Mouse (Mus musculus): ENCODE measurements around the gene 2010111I01Rik. TPM values are rescaled to one million over a fixed set of nuclear protein-coding genes. Genes with fewer than 3 reads are reported as not detected.
A peak's percentile ranks its signal among the peaks of the same experiment; 100 is the strongest.

The 2010111I01Rik gene
- total and polyA plus RNA-seq, 2 experiments from 2014 or later, result 107 to 149 TPM

GRCm38 (mm10) chr13:63241665-63242064 lies 277.0 kb downstream of the 2010111I01Rik start:
- ATAC-seq (ENCODE audit: insufficient read depth, low read depth), result no peak
- 59% methylated on average over 3 of the region's 3 CpGs for WGBS
- no peak for DNase-seq (ENCODE audit: low spot score)

GRCm38 (mm10) chr13:63242401-63243192 lies 277.9 kb downstream of the 2010111I01Rik start:
- 22% methylated on average over 10 of the region's 10 CpGs for WGBS
- peak overlapping the region; percentile 100 for H3K27ac ChIP-seq (ENCODE audit: low read depth)
- DNase-seq (ENCODE audit: low spot score), result no peak
- no peaks in the 10 kb centered on the region for H3K9me3 ChIP-seq (replicated peaks; ENCODE audit: control insufficient read depth, low read length)
- peaks cover 17% of the 10 kb centered on the region; the same call in 1 of the 2 replicates for H3K36me3 ChIP-seq (replicated peaks; ENCODE audit: control insufficient read depth, insufficient read depth, low read length)
- H3K27me3 ChIP-seq (ENCODE audit: control insufficient read depth, insufficient read depth, low read length), result no peaks in the 10 kb centered on the region
- H3K4me1 ChIP-seq (ENCODE audit: control insufficient read depth, insufficient read depth), result peaks cover 45% of the 10 kb centered on the region
- H3K4me2 ChIP-seq (ENCODE audit: low read depth, low read length), result peak overlapping the region; percentile 84
- peak overlapping the region; percentile 95 for H3K9ac ChIP-seq (replicated peaks; ENCODE audit: low read depth, low read length)
- ATAC-seq (ENCODE audit: insufficient read depth, low read depth), result 0 out of 2 replicates have a peak, but pooled peaks have one; percentile 1
- TF ChIP-seq CTCF (IDR thresholded peaks at IDR 0.05; ENCODE audit: low read depth), result no peak
- no peak for TF ChIP-seq EP300 (IDR thresholded peaks at IDR 0.05; ENCODE audit: low read depth)
- peak overlapping the region; percentile 83 for H3K4me3 ChIP-seq (ENCODE audit: low read depth, low read length)

More at GRCm38 (mm10) chr13:63241665-63242064, 277.0 kb downstream of the 2010111I01Rik start:
- H3K4me1 ChIP-seq (ENCODE audit: control insufficient read depth, insufficient read depth), result peaks cover 38% of the 10 kb centered on the region
- no peaks in the 10 kb centered on the region for H3K9me3 ChIP-seq (replicated peaks; ENCODE audit: control insufficient read depth, low read length)
- H3K36me3 ChIP-seq (replicated peaks; ENCODE audit: control insufficient read depth, insufficient read depth, low read length), result peaks cover 13% of the 10 kb centered on the region; the same call in 1 of the 2 replicates
- H3K27ac ChIP-seq (ENCODE audit: low read depth), result peak overlapping the region; percentile 100
- H3K9ac ChIP-seq (replicated peaks; ENCODE audit: low read depth, low read length), result peak overlapping the region; percentile 95
- H3K4me2 ChIP-seq (ENCODE audit: low read depth, low read length), result peak overlapping the region; percentile 84
- TF ChIP-seq CTCF (IDR thresholded peaks at IDR 0.05; ENCODE audit: low read depth), result no peak
- TF ChIP-seq EP300 (IDR thresholded peaks at IDR 0.05; ENCODE audit: low read depth), result no peak
- no peaks in the 10 kb centered on the region for H3K27me3 ChIP-seq (ENCODE audit: control insufficient read depth, insufficient read depth, low read length)
- peak overlapping the region; percentile 83 for H3K4me3 ChIP-seq (ENCODE audit: low read depth, low read length)

- ATAC-seq (ENCODE audit: insufficient read depth, low read depth) (no peak), DNase-seq (ENCODE audit: low spot score) (peak; percentile 54)
- 41% methylated on average over 5 of the region's 5 CpGs for WGBS
- peaks cover 20% of the 10 kb centered on the region; the same call in 1 of the 2 replicates for H3K36me3 ChIP-seq (replicated peaks; ENCODE audit: control insufficient read depth, insufficient read depth, low read length)
- TF ChIP-seq EP300 (IDR thresholded peaks at IDR 0.05; ENCODE audit: low read depth) (no peak), CTCF (IDR thresholded peaks at IDR 0.05; ENCODE audit: low read depth) (no peak)
- no peaks in the 10 kb centered on the region for H3K9me3 ChIP-seq (replicated peaks; ENCODE audit: control insufficient read depth, low read length)
- peak overlapping the region; percentile 29 for H3K4me3 ChIP-seq (ENCODE audit: low read depth, low read length)
- H3K4me2 ChIP-seq (ENCODE audit: low read depth, low read length), result peak overlapping the region; percentile 57
- H3K27me3 ChIP-seq (ENCODE audit: control insufficient read depth, insufficient read depth, low read length), result no peaks in the 10 kb centered on the region
- H3K27ac ChIP-seq (ENCODE audit: low read depth), result peak overlapping the region; percentile 84
- peaks cover 53% of the 10 kb centered on the region for H3K4me1 ChIP-seq (ENCODE audit: control insufficient read depth, insufficient read depth)
- peak overlapping the region; percentile 32; the same call in 1 of the 2 replicates for H3K9ac ChIP-seq (replicated peaks; ENCODE audit: low read depth, low read length)
Observed at GRCm38 (mm10) chr13:63243586-63243985, 278.9 kb downstream of the 2010111I01Rik start.

- TF ChIP-seq EP300 (IDR thresholded peaks at IDR 0.05; ENCODE audit: low read depth) (no peak), CTCF (IDR thresholded peaks at IDR 0.05; ENCODE audit: low read depth) (no peak)
- peak; percentile 4 for DNase-seq (ENCODE audit: low spot score)
Observed at GRCm38 (mm10) chr13:63244425-63244824, 279.7 kb downstream of the 2010111I01Rik start.

GRCm38 (mm10) chr13:63245218-63245617 lies 280.5 kb downstream of the 2010111I01Rik start:
- Histone ChIP-seq H3K9me3 (replicated peaks; ENCODE audit: control insufficient read depth, low read length) (no peaks in the 10 kb centered on the region), H3K4me3 (ENCODE audit: low read depth, low read length) (peak overlapping the region; percentile 16; the same call in 1 of the 2 replicates), H3K4me2 (ENCODE audit: low read depth, low read length) (peak overlapping the region; percentile 57), H3K36me3 (replicated peaks; ENCODE audit: control insufficient read depth, insufficient read depth, low read length) (peaks cover 20% of the 10 kb centered on the region; the same call in 1 of the 2 replicates), H3K27ac (ENCODE audit: low read depth) (peak overlapping the region; percentile 84), H3K9ac (replicated peaks; ENCODE audit: low read depth, low read length) (peak overlapping the region; percentile 44; the same call in 1 of the 2 replicates), H3K27me3 (ENCODE audit: control insufficient read depth, insufficient read depth, low read length) (no peaks in the 10 kb centered on the region), H3K4me1 (ENCODE audit: control insufficient read depth, insufficient read depth) (peaks cover 68% of the 10 kb centered on the region)
- TF ChIP-seq EP300 (IDR thresholded peaks at IDR 0.05; ENCODE audit: low read depth) (no peak), CTCF (IDR thresholded peaks at IDR 0.05; ENCODE audit: low read depth) (no peak)
- 38% methylated on average over 9 of the region's 9 CpGs for WGBS
- DNase-seq (ENCODE audit: low spot score) (no peak), ATAC-seq (ENCODE audit: insufficient read depth, low read depth) (no peak)

More at GRCm38 (mm10) chr13:63244425-63244824, 279.7 kb downstream of the 2010111I01Rik start:
- Histone ChIP-seq H3K4me2 (ENCODE audit: low read depth, low read length) (peak overlapping the region; percentile 57), H3K4me1 (ENCODE audit: control insufficient read depth, insufficient read depth) (peaks cover 60% of the 10 kb centered on the region), H3K4me3 (ENCODE audit: low read depth, low read length) (peak overlapping the region; percentile 29), H3K9me3 (replicated peaks; ENCODE audit: control insufficient read depth, low read length) (no peaks in the 10 kb centered on the region), H3K27ac (ENCODE audit: low read depth) (peak overlapping the region; percentile 84), H3K27me3 (ENCODE audit: control insufficient read depth, insufficient read depth, low read length) (no peaks in the 10 kb centered on the region), H3K36me3 (replicated peaks; ENCODE audit: control insufficient read depth, insufficient read depth, low read length) (peaks cover 20% of the 10 kb centered on the region; the same call in 1 of the 2 replicates), H3K9ac (replicated peaks; ENCODE audit: low read depth, low read length) (0 out of 2 replicates have a peak overlapping the region, but pooled peaks have one; percentile 32)
- WGBS, result 72% methylated on average over 3 of the region's 3 CpGs
- ATAC-seq (ENCODE audit: insufficient read depth, low read depth), result no peak

Data from heart, postnatal 0 days (tissue).